Mouse (Mus musculus): ENCODE data around the gene Dhx9.

- TF ChIP-seq SMC3 (IDR thresholded peaks at IDR 0.05; ENCODE audit: low read depth, low read length), result no peak
- no peak for TF ChIP-seq MEF2A (IDR thresholded peaks at IDR 0.05; ENCODE audit: extremely low read depth, insufficient replicate concordance, low read depth, low read length, poor library complexity, severe bottlenecking)
- TF ChIP-seq POLR2A (IDR thresholded peaks at IDR 0.05; ENCODE audit: control insufficient read depth in 1 of 2, insufficient read depth in 1 of 2, low read depth in 1 of 2, low read length in 2 of 2, poor library complexity in 1 of 2), result no peak
- no peak for TF ChIP-seq CTCF (IDR thresholded peaks at IDR 0.05 in 2 of 3, conservative IDR thresholded peaks at IDR 0.05 in 1 of 3; ENCODE audit: control insufficient read depth in 1 of 3, insufficient read depth in 1 of 3, low read depth in 2 of 3, low read length in 3 of 3, poor library complexity in 1 of 3, severe bottlenecking in 1 of 3)
- TF ChIP-seq CHD1 (IDR thresholded peaks at IDR 0.05; ENCODE audit: low read depth, low read length), result no peak
- TF ChIP-seq RAD21 (IDR thresholded peaks at IDR 0.05; ENCODE audit: low read depth, low read length), result no peak
- no peak for TF ChIP-seq EP300 (IDR thresholded peaks at IDR 0.05; ENCODE audit: low read depth in 1 of 2, low read length in 2 of 2)
- no peak for TF ChIP-seq HCFC1 (IDR thresholded peaks at IDR 0.05; ENCODE audit: low read depth, low read length)
- TF ChIP-seq MAFK (IDR thresholded peaks at IDR 0.05; ENCODE audit: borderline replicate concordance, low read depth, low read length), result no peak
- no peak for TF ChIP-seq MYC (IDR thresholded peaks at IDR 0.05; ENCODE audit: low read depth, low read length)
- TF ChIP-seq USF2 (IDR thresholded peaks at IDR 0.05; ENCODE audit: borderline replicate concordance in 1 of 2, insufficient read depth in 1 of 2, low read depth in 1 of 2, low read length in 2 of 2), result no peak
- no peak for TF ChIP-seq GABPA (IDR thresholded peaks at IDR 0.05; ENCODE audit: low read depth, low read length)
Measured at GRCm38 (mm10) chr1:153506266-153506665, 18.8 kb upstream of the Dhx9 start.
